Mouse (Mus musculus) spleen, postnatal 10 days (tissue): ENCODE results near the gene Asb18.

Experiments
- DNase-seq, 2 experiments: peaks; one replicate each; pipeline ENCODE4 v3.0.0; 2021 to 2022; ENCODE audit warnings: low spot score in 2 of 2

The Asb18 gene

DNA sequence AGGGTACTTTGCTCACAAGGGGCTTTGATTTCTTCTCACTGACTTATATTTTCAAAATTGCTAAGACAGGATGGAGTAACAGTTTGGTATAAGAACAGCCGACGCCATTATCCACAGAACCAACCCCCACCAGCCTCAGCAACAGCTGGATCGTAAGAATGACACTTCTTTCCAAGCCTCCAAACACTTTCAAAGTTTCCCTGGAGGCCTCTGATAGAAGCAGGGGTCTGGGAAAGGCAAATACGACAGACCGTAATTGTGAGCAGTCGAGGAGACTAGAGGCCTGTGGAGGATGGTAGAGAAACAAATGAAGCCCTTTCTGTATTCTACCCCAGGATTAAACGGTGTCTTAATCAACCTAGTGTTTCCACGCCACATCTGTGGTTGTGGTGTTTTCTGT, 42.6 kb downstream of the Asb18 start:
- no peak for DNase-seq

GRCm38 (mm10) chr1:89969714-89970110, 44.8 kb downstream of the Asb18 start:
- no peak for DNase-seq

DNA sequence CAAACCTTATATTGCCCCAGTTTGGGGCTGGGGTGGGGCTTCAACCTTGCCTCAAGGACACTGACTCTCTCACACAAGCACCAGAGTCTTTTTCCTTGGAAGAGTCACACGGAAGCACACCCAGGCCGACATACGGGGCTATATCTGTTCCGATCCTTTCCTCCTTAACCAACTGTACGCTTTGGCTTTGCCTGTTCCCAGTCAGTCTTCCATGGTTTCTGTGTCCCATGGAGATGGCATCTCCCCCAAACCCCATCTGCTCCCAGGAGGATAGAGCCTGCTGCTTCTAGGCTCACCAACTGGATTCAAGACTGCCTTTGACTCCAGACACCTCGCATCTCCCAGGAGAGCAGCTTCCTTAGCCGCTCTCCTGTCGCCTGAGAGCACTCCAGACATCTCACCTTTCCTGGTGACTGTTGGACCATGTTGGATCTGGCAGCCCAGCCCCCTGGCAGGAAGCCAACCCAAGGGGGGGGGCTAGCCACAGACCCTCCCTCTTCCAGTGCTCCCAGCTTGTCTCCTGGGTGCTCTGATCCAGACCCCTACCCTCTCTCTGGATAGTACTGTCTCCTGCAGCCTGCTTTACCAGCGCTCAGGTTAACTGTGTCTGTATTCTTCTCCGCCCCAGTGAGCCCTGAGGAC, 45.3 kb downstream of the Asb18 start:
- DNase-seq = no peak

DNA sequence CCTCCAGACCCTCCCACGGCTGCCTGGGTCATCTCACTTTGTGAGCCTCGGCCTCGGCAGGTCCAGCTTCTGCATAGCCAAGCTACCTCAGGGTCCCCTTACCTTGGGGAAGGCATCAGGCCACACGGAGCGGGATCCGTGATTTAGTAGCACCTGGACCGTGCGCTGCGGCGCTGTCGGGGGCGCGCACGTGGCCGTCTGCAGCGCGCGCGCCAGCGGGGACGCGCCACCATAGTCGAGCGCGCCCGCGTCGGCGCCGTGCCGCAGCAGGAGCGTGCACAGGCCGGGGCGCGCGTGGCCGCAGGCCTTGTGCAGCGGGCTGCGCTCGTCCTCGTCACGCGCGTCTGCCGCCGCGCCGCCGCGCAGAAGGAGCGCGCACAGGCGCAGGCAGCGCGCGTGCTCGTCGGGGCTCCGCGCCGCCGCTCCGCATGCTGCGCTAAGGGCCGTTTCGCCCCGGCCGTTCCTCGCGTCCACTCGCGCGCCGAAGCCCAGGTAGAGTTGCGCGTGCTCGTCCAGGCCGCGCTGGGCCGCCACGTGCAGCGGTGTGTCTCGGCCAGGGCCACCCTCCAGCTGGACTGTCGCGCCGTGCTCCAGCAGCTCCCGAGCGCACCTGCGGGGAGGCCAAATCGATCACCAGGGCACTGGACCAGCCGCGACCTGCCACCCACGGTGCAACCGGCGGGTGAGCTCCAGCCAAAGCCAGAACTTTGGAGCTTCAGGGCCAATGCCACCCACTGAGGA, 46.2 kb downstream of the Asb18 start:
- DNase-seq = no peak

DNA sequence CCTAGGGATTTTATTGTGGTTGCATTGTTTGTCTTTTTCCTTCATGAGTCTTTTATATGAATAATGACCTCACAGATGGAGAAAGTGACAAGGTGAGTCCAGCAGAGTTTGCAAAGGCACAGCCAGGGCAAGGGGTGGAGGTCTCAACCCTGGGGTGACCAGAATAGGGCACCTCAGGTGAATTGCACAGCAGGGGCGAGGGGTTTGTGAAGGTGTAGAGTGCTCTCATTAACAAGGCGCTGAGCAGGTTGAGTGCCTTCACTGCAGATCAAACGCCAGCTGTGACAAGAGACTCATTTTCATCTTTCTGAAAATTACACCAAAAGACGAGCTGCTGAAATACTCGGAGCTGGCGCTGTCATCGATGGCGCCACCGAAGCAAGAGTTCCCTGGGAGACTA, 46.9 kb downstream of the Asb18 start:
- DNase-seq = no peak

GRCm38 (mm10) chr1:89964426-89964825, 50.0 kb downstream of the Asb18 start:
- DNase-seq = no peak

DNA sequence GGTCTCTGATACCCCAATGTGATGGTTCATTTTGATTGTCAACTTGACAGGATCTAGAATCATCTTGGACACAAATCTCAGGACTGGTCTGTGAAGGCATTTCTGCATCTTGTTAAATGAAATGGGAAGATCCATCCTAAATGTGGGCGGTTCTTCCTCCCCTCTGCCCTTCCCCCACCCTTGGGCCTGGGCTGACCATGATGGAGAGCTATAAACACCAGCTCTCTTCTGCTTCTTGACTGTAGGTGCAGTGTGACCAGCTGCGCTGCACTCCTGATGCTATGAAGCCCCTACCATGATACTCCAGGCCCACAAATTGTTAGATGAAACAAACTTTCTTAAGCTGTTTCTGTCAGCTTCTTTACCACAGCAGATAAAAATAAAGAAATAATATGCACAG, 51.2 kb downstream of the Asb18 start:
- DNase-seq = no peak

DNA sequence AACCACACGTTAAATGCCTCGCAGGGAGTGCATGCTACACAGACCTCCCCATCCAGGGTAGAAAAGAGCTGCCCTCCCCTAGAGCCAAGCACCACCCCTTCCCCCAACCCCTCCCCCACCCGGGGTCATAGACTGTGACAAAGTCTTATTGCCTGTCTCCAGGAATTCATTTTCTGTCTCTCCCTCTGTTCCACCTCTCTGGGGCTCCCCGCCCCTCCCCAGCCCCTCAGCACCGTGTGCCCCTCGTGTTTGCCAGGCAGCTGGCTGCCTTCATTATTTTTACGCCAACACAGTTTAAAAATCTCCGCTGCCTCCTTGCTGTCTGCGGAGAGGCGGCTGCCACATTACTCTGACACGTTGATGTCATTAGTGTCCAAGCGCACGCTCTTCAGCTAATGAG, 52.4 kb downstream of the Asb18 start:
- no peak for DNase-seq

DNA sequence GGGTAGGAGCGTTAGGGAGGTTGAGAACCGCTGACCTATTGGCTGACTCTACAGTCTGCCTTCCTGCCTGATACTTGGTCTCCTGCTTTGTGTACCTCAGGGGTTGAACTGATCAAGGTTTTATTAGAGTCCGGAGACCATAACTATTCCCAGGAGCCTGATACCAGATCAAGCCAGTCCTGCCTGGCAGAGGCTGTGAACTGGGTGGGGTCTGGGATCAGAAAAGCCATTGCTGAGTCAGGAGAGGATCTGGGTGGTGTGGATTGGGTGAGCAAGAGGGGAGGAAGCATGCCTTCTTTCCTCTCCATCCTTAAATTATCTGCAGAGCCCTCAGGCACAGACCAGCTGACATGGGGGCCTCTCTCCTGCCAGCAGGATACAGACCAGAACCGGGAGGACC, 55.1 kb downstream of the Asb18 start:
- no peak for DNase-seq

DNA sequence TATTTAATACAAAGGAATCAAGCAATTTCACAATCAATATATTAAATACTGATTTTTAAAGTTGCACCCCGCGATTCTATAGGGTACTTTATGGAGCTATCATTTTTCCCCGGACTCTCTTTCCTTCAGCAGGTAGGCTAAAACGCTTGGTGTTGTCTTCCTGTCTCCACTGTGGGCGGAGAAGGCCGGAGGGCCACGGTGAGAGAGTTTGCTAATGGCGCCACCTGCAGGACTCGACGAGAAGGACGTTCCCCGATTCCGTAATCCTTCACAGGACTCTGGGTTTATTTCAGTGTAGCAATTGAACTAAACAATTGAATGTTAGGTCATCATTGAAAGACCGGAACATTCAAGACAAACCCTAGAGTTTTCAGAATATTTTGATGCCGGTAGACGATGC, 71.3 kb downstream of the Asb18 start:
- DNase-seq = peak in 1 of 2 experiments; percentile 69

DNA sequence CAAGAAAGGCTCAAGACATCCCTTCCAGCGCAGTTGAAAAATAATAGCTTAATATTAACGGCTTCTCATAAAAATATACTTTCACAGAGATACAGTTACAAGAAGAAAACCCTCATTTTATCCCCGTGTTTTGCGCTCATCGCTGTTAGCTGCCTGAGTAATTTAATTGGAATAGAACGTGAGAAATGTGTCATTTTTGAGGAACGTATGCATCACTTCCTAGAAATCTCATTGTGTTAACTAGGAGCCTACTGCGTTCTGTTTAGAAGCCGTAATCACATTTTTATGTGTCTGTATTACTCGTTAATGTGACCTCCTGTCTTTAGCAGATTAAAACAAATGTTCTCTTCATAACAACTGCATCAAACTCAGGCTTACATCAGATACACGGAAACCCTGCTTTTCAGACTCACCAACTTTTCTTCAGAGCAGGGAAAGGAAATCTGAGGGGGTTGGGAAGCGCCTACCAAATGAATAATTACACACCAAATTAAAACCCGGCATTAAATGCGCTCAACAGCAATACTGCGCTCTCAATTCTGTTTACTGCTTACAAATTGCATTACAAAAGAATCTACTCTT, 72.0 kb downstream of the Asb18 start:
- no peak for DNase-seq

DNA sequence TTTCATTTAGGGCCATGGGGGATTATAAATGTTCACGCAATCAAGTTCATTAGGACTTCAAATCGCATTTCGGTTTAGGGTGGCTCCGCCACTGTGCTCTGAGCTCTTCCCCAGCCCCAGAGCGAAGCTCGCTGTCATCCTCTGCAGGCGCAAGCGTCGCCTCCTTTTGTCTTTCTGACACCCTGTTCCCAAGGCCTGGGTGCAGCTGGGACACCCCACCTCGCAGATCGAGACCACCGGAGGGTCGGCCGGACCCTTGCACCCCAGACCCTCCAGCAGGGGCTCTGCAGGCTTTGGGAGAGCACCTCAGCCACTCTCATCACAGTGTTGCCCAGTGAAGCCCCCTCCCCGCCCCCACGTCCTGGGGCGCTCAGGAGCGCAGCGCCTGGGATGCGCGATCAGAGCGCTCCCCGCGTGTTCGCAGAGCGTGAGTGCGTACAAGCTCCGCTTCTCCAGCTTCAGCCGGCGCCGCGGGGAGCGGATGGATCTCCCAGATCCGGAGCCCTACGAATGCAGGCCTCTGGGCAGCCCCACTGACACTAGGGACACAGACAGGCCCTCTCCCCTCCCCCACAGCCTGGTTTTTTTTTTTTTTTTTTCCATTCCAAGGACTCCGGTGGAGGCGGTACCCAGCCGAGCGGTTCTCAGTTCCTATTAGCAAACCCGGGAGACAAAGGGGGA, 72.6 kb downstream of the Asb18 start:
- no peak for DNase-seq

DNA sequence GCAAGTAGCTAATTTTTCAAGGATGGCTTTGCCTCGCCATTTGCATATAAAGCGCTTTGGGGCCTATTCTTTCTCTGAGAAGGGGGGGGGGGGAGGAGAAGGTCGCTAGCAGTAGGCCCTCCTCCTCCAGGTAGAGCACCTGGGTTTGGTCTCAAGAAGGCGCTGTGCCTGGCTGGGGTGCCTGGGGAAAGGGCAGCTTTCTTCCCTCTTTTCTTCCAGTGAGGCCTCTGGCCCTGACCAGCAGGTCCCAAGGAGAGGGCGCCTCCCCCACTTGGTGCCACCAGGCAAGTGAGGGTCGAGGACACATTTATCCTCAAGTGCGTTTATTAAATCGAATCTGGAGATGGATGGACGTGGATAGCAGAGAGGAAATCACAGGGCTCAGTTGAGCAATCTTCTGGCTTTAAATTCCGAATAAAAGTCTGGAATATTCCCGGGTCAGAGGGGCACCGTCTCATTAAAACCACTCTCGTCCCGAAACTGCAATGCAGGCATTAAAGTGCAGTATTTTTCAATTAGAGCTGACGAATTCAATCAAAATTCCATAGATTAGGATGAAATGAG, 73.4 kb downstream of the Asb18 start:
- no peak for DNase-seq

GRCm38 (mm10) chr1:89939981-89940726, 74.3 kb downstream of the Asb18 start:
- peak; percentile 31 to 74 for DNase-seq

GRCm38 (mm10) chr1:89939596-89939960, 74.9 kb downstream of the Asb18 start:
- DNase-seq = no peak

GRCm38 (mm10) chr1:89938884-89939595, 75.4 kb downstream of the Asb18 start:
- no peak for DNase-seq

GRCm38 (mm10) chr1:89935493-89936348, 78.7 kb downstream of the Asb18 start:
- DNase-seq = no peak

DNA sequence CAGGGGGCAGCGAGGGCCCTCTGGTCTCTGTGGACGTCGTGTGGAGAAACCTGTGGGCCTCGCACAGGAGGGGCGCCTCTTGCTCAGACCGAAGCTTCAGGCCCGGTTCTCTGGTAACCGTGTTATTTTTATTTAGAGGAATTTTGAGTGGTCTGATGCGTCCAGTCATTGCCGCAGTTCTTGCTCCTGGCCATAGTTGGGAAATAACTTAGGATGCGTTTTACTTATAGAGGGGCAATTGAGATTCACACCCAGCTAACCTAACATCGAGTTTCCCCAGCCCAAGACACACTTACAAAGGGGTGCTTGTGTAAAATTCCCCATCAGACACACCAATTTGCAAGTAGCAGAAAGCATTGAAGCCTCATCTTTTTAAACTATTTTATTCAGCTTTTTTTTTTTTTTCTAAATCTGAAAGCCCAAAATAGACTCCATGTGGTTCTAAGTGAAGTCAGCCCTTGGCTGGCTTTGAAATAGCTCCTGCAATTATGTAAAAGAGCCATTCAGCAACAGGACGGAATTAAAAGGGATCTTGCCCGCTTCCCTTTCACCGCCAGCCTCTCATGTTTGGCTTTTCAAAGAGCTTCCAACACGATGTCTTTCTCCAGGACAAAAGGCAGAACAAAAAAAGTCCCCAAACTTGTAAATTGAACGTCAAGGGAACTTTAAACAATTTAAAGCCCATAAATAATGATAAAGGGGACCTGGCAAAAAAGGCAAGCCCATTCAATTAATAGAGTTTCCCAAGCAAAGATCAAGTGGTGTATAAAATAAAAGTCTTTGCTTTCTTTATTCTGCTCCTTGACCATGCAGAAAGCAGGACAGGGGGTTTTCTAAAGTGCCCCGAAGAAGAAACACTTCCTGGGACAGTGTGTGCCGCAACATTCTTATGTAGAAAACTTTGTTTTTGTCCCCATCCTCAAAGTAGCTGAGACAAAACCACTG, 79.9 kb downstream of the Asb18 start:
- DNase-seq = no peak

GRCm38 (mm10) chr1:89933786-89934185, 80.7 kb downstream of the Asb18 start:
- no peak for DNase-seq
